Mouse (Mus musculus) lung, adult 2 months (tissue): ENCODE data around the gene Shank3. TPM values are rescaled to one million over a fixed set of nuclear protein-coding genes. Genes with fewer than 3 reads are reported as not detected.

Source experiments
- DNase-seq: peaks from one replicate; pipeline ENCODE4 v3.0.0; 2022
- H3K4me1 ChIP-seq: fragments of 200-500 bp; 2 replicates; pipeline ENCODE4 v1.6.1; 2011; ENCODE audit warnings: low read length; ENCODE audit not compliant: control insufficient read depth, insufficient read depth
- H3K4me3 ChIP-seq: fragments of 200-500 bp; replicated peaks from 2 replicates; pipeline ENCODE3; 2011; ENCODE audit warnings: low read depth, mild to moderate bottlenecking, control low read depth, low read length; ENCODE audit errors: extremely low read depth
- CTCF ChIP-seq: fragments of 200-500 bp; IDR thresholded peaks from 2 replicates; pipeline ENCODE4 v1.5.1; 2011; ENCODE audit warnings: mild to moderate bottlenecking, low read length, control low read depth; ENCODE audit not compliant: insufficient read depth
- POLR2A ChIP-seq: fragments of 200-500 bp; IDR thresholded peaks from 2 replicates; pipeline ENCODE4 v1.6.1; 2011; ENCODE audit warnings: low read depth, mild to moderate bottlenecking, control low read depth, low read length, borderline replicate concordance; ENCODE audit errors: extremely low read depth
- WGBS: fragments of 180-500 bp; shearing (Covaris S2); methylation state at CpG from one replicate; pipeline ENCODE4 v1.1.7; 2018; 5-methylcytosine and 5-hydroxymethylcytosine counted together
- polyA plus RNA-seq: library from polyadenylated mRNA; depleted of rRNA; stranded (reverse); fragments of >200 nt; gene quantifications from 2 replicates; pipeline ENCODE4 v1.2.3, GENCODE M21; 2012

The Shank3 gene
- polyA plus RNA-seq, 1 experiment: 103 TPM

GRCm38 (mm10) chr15:89475611-89476474 lies 23.6 kb upstream of the Shank3 start:
- WGBS: 9% methylated on average over 44 of the region's 44 CpGs
- peak; percentile 94 for DNase-seq
- TF ChIP-seq CTCF (no peak), POLR2A (peak; percentile 85; the same call in 1 of the 2 replicates)
- H3K4me1 ChIP-seq: peaks cover 10% of the 10 kb centered on the region
- peak overlapping the region; percentile 66 for H3K4me3 ChIP-seq

GRCm38 (mm10) chr15:89476475-89476815 lies 23.0 kb upstream of the Shank3 start:
- TF ChIP-seq POLR2A (no peak), CTCF (no peak)
- no peak for DNase-seq
- WGBS: 2% methylated on average over 5 of the region's 5 CpGs

GRCm38 (mm10) chr15:89477091-89477491 lies 22.3 kb upstream of the Shank3 start, which contains the start of gene Arsa:
TSS of gene Arsa (minus strand) at chr15:89477425.
- peak within 1 kb of the TSS; percentile 59 for H3K4me3 ChIP-seq
- WGBS: 23% methylated on average over 9 of the region's 9 CpGs
- no peak for DNase-seq
- TF ChIP-seq CTCF: no peak
- TF ChIP-seq POLR2A: no peak
- peaks cover 12% of the 10 kb centered on the region for H3K4me1 ChIP-seq

More at GRCm38 (mm10) chr15:89476475-89476815, 23.0 kb upstream of the Shank3 start:
- Histone ChIP-seq H3K4me1 (peaks cover 12% of the 10 kb centered on the region), H3K4me3 (peak overlapping the region; percentile 59)

GRCm38 (mm10) chr15:89477806-89478205 lies 21.6 kb upstream of the Shank3 start:
- DNase-seq: no peak
- H3K4me3 ChIP-seq: no peak overlapping the region
- 61% methylated on average over 8 of the region's 8 CpGs for WGBS
- H3K4me1 ChIP-seq: peaks cover 12% of the 10 kb centered on the region
- no peak for TF ChIP-seq POLR2A
- TF ChIP-seq CTCF: no peak

GRCm38 (mm10) chr15:89478622-89479021 lies 20.8 kb upstream of the Shank3 start:
- TF ChIP-seq POLR2A (no peak), CTCF (no peak)
- no peak overlapping the region for H3K4me3 ChIP-seq
- 68% methylated on average over 3 of the region's 3 CpGs for WGBS
- DNase-seq: no peak
- H3K4me1 ChIP-seq: peaks cover 12% of the 10 kb centered on the region

- peak overlapping the region; percentile 15 for H3K4me3 ChIP-seq
- no peak for TF ChIP-seq CTCF
- TF ChIP-seq POLR2A: no peak
- 22% methylated on average over 8 of the region's 8 CpGs for WGBS
- peak; percentile 33 for DNase-seq
- peaks cover 9% of the 10 kb centered on the region for H3K4me1 ChIP-seq
These were observed 18.8 kb upstream of the Shank3 start for GRCm38 (mm10) chr15:89480584-89480983.

- Histone ChIP-seq H3K4me3 (no peak overlapping the region), H3K4me1 (no peaks in the 10 kb centered on the region)
- TF ChIP-seq POLR2A (no peak), CTCF (no peak)
- DNase-seq: no peak
- WGBS: 74% methylated on average over 12 of the region's 12 CpGs
These were observed 11.2 kb upstream of the Shank3 start for GRCm38 (mm10) chr15:89488182-89488581.

GRCm38 (mm10) chr15:89488611-89489117 lies 10.8 kb upstream of the Shank3 start:
- Histone ChIP-seq H3K4me3 (no peak overlapping the region), H3K4me1 (no peaks in the 10 kb centered on the region)
- WGBS: 38% methylated on average over 14 of the region's 14 CpGs
- DNase-seq: no peak
- TF ChIP-seq CTCF (no peak), POLR2A (no peak)

DNA sequence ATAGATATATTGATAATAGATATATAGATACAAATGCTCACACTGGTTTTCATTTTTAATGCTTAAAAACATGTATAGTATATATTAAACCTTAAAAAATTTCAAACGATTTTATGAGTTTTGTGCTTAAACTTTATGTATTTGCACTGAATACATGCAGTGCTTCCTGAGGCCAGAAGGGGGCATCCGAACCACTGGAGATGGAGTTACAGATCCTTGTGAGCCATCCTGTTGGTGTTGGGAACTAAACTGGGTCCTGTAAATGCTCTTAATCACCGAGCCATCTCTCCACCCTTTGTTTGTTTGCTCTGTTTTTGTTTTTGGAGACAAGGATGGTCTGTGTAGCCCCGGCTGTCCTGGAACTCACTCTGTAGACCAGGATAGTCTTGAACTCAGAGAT lies 4.5 kb upstream of the Shank3 start:
- no peak overlapping the region for H3K4me3 ChIP-seq
- peaks cover 8% of the 10 kb centered on the region for H3K4me1 ChIP-seq
- TF ChIP-seq CTCF (peak; percentile 38), POLR2A (no peak)
- whole genome bisulfite sequencing: 78% methylated on average over 4 of the region's 4 CpGs
- no peak for DNase-seq

DNA sequence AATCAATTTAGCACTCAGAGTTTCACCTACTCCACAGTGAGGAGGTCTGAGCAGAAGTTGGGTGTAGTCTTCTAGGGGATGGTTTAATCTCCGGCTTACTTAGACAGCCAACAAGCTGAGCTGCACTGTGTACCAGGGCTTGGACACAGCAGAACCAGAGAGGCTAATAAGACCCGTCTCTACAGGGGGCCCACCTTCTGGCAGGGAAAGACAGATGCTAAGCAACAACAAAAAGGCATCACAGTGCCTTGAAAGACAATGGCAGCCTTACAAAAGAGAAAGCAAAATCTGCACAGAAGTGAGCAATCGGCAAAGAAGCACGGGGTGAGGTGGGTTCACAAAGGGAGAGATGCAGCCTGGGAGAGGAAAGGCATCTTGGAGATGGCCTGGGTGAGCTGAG lies 3.3 kb upstream of the Shank3 start:
- Histone ChIP-seq H3K4me1 (peaks cover 13% of the 10 kb centered on the region), H3K4me3 (no peak overlapping the region)
- no peak for TF ChIP-seq POLR2A
- TF ChIP-seq CTCF: no peak
- WGBS: 49% methylated on average over 4 of the region's 4 CpGs
- no peak for DNase-seq
